ENCODE assay signal across 9 mouse cellular contexts in genomic region chr15:73982065-73982729, GRCm38 (mm10).
A peak's percentile ranks its signal among the peaks of the same experiment; 100 is the strongest.
DNase-seq lines count a peak whose midpoint lies in the region; ATAC-seq lines count a peak whose summit lies in the region.
"Had no signal": no experiment of that assay in that cellular context is flagged by ENCODE, and none has a peak within 500 bp of the region (broad histone marks: within the 10 kb centered on the region; RNA-seq: fewer than 3 reads in every experiment).

No protein-coding gene starts in this region.

- no peaks in the 10 kb centered on the region for H3K36me3 ChIP-seq in kidney, embryonic 14.5 days (ENCODE audit: control insufficient read depth, insufficient read depth, low read length)
- H3K36me3 ChIP-seq: limb, embryonic 13.5 days had no signal

- no peak overlapping the region for H3K9ac ChIP-seq in kidney, embryonic 14.5 days (ENCODE audit: low read depth, low read length)
- H3K9ac ChIP-seq: limb, embryonic 13.5 days had no signal

- no peak overlapping the region for H3K4me2 ChIP-seq in kidney, embryonic 14.5 days (replicated peaks; ENCODE audit: low read depth, low read length)
- H3K4me2 ChIP-seq: limb, embryonic 13.5 days had no signal

- H3K27me3 ChIP-seq in kidney, embryonic 14.5 days (ENCODE audit: control insufficient read depth, insufficient read depth, low read length): 0 out of 2 replicates have a peak, but pooled peaks cover 3% of the 10 kb centered on the region

- no peak for ATAC-seq in kidney, embryonic 14.5 days (ENCODE audit: low FRiP score, low TSS enrichment)
- ATAC-seq in CD4-positive, CD25-positive, alpha-beta regulatory T cell, adult 4 months: no peak

- H3K9me3 ChIP-seq in kidney, embryonic 14.5 days (ENCODE audit: control insufficient read depth, low read length): no peaks in the 10 kb centered on the region
- H3K9me3 ChIP-seq: limb, embryonic 13.5 days had no signal

- 31% methylated on average over 22 of the region's 23 CpGs for WGBS in kidney, embryonic 14.5 days

- no peaks in the 10 kb centered on the region for H3K4me1 ChIP-seq in kidney, embryonic 14.5 days (ENCODE audit: control insufficient read depth, insufficient read depth, low read length)

- peak; percentile 19 for DNase-seq in kidney, postnatal 10 days
- DNase-seq in frontal cortex, postnatal 25 days (ENCODE audit: low spot score in 2 of 2): peak; percentile 48 to 72
- DNase-seq in layer of hippocampus, postnatal 10 days (ENCODE audit: low spot score in 2 of 2): peak; percentile 60 to 67
- peak; percentile 84 to 86 for DNase-seq in right cerebral cortex, postnatal 10 days (ENCODE audit: low spot score in 2 of 2)
- no peak for DNase-seq in T-cell, adult 2 months (ENCODE audit: low spot score)
- DNase-seq in embryo, embryonic 11 days: no peak

- H3K27ac ChIP-seq in kidney, embryonic 14.5 days (ENCODE audit: low read depth, low read length): no peak overlapping the region
- H3K27ac ChIP-seq: limb, embryonic 13.5 days had no signal

- no peak overlapping the region for H3K4me3 ChIP-seq in kidney, embryonic 14.5 days (ENCODE audit: low read length)
- H3K4me3 ChIP-seq: limb, embryonic 13.5 days had no signal

Comparison
In these comparisons a context has a peak if more than half of its experiments do, and no peak if none do; other contexts are left out.
1. DNase-seq: peak in kidney, postnatal 10 days (single experiment), frontal cortex, postnatal 25 days (2 of 2), layer of hippocampus, postnatal 10 days (2 of 2) and right cerebral cortex, postnatal 10 days (2 of 2); none in T-cell, adult 2 months (single experiment) and embryo, embryonic 11 days (single experiment).